ENCODE assay signal across 15 mouse cellular contexts in genomic region chr12:116469096-116469495, GRCm38 (mm10). TPM values are rescaled to one million over a fixed set of nuclear protein-coding genes. Genes with fewer than 3 reads are reported as not detected.
"Had no signal": no experiment of that assay in that cellular context is flagged by ENCODE, and none has a peak within 500 bp of the region (broad histone marks: within the 10 kb centered on the region; RNA-seq: fewer than 3 reads in every experiment).

No protein-coding gene starts in this region.

- H3K27me3 ChIP-seq: limb, embryonic 15.5 days; liver, embryonic 12.5 days; midbrain, embryonic 13.5 days; neural tube, embryonic 15.5 days had no signal

- H3K9me3 ChIP-seq: limb, embryonic 15.5 days; liver, embryonic 12.5 days; midbrain, embryonic 13.5 days; neural tube, embryonic 15.5 days had no signal

- H3K4me3 ChIP-seq: limb, embryonic 15.5 days; liver, embryonic 12.5 days; midbrain, embryonic 13.5 days; neural tube, embryonic 15.5 days had no signal

- ATAC-seq: liver, embryonic 12.5 days; midbrain, embryonic 13.5 days had no signal

- H3K27ac ChIP-seq: limb, embryonic 15.5 days; liver, embryonic 12.5 days; macrophage; midbrain, embryonic 13.5 days; neural tube, embryonic 15.5 days had no signal

- H3K4me1 ChIP-seq: limb, embryonic 15.5 days; liver, embryonic 12.5 days; midbrain, embryonic 13.5 days; neural tube, embryonic 15.5 days had no signal

- H3K9ac ChIP-seq: limb, embryonic 15.5 days; liver, embryonic 12.5 days; lung, embryonic 14.5 days; midbrain, embryonic 13.5 days; neural tube, embryonic 15.5 days had no signal

- H3K4me2 ChIP-seq: limb, embryonic 15.5 days; liver, embryonic 12.5 days; lung, embryonic 14.5 days; midbrain, embryonic 13.5 days; neural tube, embryonic 15.5 days had no signal

- DNase-seq: kidney, adult 11 months; kidney, postnatal 10 days; kidney, postnatal 4 days; left cerebral cortex, postnatal 4 days; lung, embryonic 14.5 days; lung, postnatal 10 days; right cerebral cortex, adult 18-20 months; right cerebral cortex, postnatal 25 days; thymus, adult 18-20 months; thymus, postnatal 25 days had no signal

- H3K36me3 ChIP-seq: midbrain, embryonic 13.5 days; neural tube, embryonic 15.5 days had no signal

RNA-seq across cellular contexts. Expression of gene Ptprn2, which starts 16.4 kb away (rescaled TPM):
- polyA plus RNA-seq: liver, embryonic 12.5 days had no signal
